Mouse (Mus musculus) lung, embryonic 14.5 days (tissue): Measurements from ENCODE around the gene Ube2s. TPM values are rescaled to one million over a fixed set of nuclear protein-coding genes. Genes with fewer than 3 reads are reported as not detected.

ENCODE experiments used
- ATAC-seq: fragments of 200-750 bp; cut with Nextera tagmentation; 2 replicates; pipeline ENCODE4 v1.8.0; 2017; ENCODE audit warnings: mild to moderate bottlenecking, moderate TSS enrichment, moderate library complexity; ENCODE audit not compliant: insufficient read depth
- DNase-seq: peaks from one replicate; pipeline ENCODE4 v3.0.0-alpha.2; 2015
- H3K27ac ChIP-seq: fragments of 300-500 bp; sonication (generic); 2 replicates; pipeline ENCODE4 v1.5.1; 2014; ENCODE audit warnings: low read depth, mild to moderate bottlenecking, moderate library complexity
- H3K27me3 ChIP-seq: fragments of 300-500 bp; sonication (generic); 2 replicates; pipeline ENCODE4 v1.6.1; 2014; ENCODE audit warnings: low read length, control low read depth; ENCODE audit not compliant: insufficient read depth
- H3K36me3 ChIP-seq: fragments of 300-500 bp; sonication (generic); 2 replicates; pipeline ENCODE4 v1.6.1; 2014; ENCODE audit warnings: control low read depth; ENCODE audit not compliant: insufficient read depth
- H3K4me1 ChIP-seq: fragments of 300-500 bp; sonication (generic); 2 replicates; pipeline ENCODE4 v1.6.1; 2014; ENCODE audit warnings: antibody characterized with exemption, control low read depth; ENCODE audit not compliant: insufficient read depth
- H3K4me2 ChIP-seq: fragments of 300-500 bp; sonication (generic); 2 replicates; pipeline ENCODE4 v1.6.1; 2014; ENCODE audit warnings: mild to moderate bottlenecking
- H3K4me3 ChIP-seq: fragments of 300-500 bp; sonication (generic); 2 replicates; pipeline ENCODE4 v1.5.1; 2014; ENCODE audit warnings: low read depth, low read length
- H3K9ac ChIP-seq: fragments of 300-500 bp; sonication (generic); 2 replicates; pipeline ENCODE4 v1.6.1; 2014
- H3K9me3 ChIP-seq: fragments of 300-500 bp; sonication (generic); 2 replicates; pipeline ENCODE4 v1.6.1; 2016; ENCODE audit warnings: low read depth, low read length, control low read depth
- CTCF ChIP-seq: IDR thresholded peaks from 2 replicates; pipeline ENCODE4 v1.5.1; 2016; ENCODE audit warnings: antibody characterized with exemption, low read depth
- WGBS: fragments of 180-500 bp; shearing (Covaris S2); extraction: QIAGEN DNeasy Blood & Tissue Kit; methylation state at CpG from one replicate; pipeline ENCODE4 v1.1.7; 2014; 5-methylcytosine and 5-hydroxymethylcytosine counted together
- polyA plus RNA-seq: library from polyadenylated mRNA; unstranded; fragments of >200 nt; fragmentation: Nextera tagmentation; extraction: Ambion mirVana; gene quantifications from 2 replicates; pipeline ENCODE4 v1.2.1, GENCODE M21; 2014

Ube2s gene
- polyA plus RNA-seq, 1 experiment from 2014 or later = 470 TPM

- Histone ChIP-seq H3K9ac (no peak overlapping the region), H3K9me3 (no peaks in the 10 kb centered on the region), H3K4me1 (no peaks in the 10 kb centered on the region), H3K36me3 (no peaks in the 10 kb centered on the region), H3K4me3 (no peak overlapping the region), H3K4me2 (no peak overlapping the region), H3K27ac (no peak overlapping the region), H3K27me3 (peaks cover 42% of the 10 kb centered on the region)
- DNase-seq (no peak), ATAC-seq (no peak)
- no peak for TF ChIP-seq CTCF
- WGBS = 51% methylated on average over 5 of the region's 5 CpGs
Observed at GRCm38 (mm10) chr7:4842077-4842476, 29.7 kb upstream of the Ube2s start.

DNA sequence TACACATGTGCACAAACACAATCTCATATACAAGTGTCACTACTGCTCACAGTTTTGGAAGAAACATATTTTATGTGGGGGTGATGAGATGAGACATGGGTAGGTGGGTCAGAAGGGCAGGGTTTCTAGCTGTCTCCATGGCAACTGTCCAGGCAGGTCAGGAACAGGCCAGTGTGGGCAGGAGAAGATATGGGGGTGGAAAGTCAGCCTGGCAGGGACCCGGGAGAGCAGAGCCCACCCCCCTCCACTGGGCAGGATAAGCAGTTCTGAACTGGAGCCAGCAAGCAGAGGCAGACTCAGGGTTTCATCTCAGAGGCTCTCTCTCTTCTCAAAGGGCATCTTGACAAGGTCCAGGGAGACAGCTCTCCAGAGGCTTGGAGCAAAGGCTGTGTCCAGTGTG is 25.2 kb upstream of the Ube2s start:
- Histone ChIP-seq H3K36me3 (no peaks in the 10 kb centered on the region), H3K9me3 (no peaks in the 10 kb centered on the region), H3K4me2 (no peak overlapping the region), H3K27ac (no peak overlapping the region), H3K4me3 (no peak overlapping the region), H3K9ac (no peak overlapping the region), H3K27me3 (peaks cover 32% of the 10 kb centered on the region), H3K4me1 (no peaks in the 10 kb centered on the region)
- DNase-seq = no peak
- TF ChIP-seq CTCF = no peak
- 0% methylated on average over 1 of the region's 1 CpGs for WGBS
- no peak for ATAC-seq

- H3K4me2 ChIP-seq = peak overlapping the region; percentile 72
- peak; percentile 60 for TF ChIP-seq CTCF
- peak overlapping the region; percentile 52 for H3K9ac ChIP-seq
- WGBS = under 1% methylated on average over 51 of the region's 51 CpGs
- peak overlapping the region; percentile 48 for H3K4me3 ChIP-seq
- no peaks in the 10 kb centered on the region for H3K9me3 ChIP-seq
- peaks cover 20% of the 10 kb centered on the region for H3K27me3 ChIP-seq
- no peaks in the 10 kb centered on the region for H3K36me3 ChIP-seq
- H3K27ac ChIP-seq = peak overlapping the region; percentile 71
- DNase-seq (peak; percentile 72), ATAC-seq (peak; percentile 85)
- no peaks in the 10 kb centered on the region for H3K4me1 ChIP-seq
Observed at GRCm38 (mm10) chr7:4836351-4836792, 24.0 kb upstream of the Ube2s start.

GRCm38 (mm10) chr7:4835631-4836327 is 23.4 kb upstream of the Ube2s start:
- H3K27me3 ChIP-seq = peaks cover 19% of the 10 kb centered on the region
- peak overlapping the region; percentile 71; the same call in 1 of the 2 replicates for H3K27ac ChIP-seq
- DNase-seq = peak; percentile 24
- peak overlapping the region; percentile 48 for H3K4me3 ChIP-seq
- no peaks in the 10 kb centered on the region for H3K9me3 ChIP-seq
- ATAC-seq = no peak; the same call in 1 of the 2 replicates
- no peak for TF ChIP-seq CTCF
- H3K4me1 ChIP-seq = no peaks in the 10 kb centered on the region
- WGBS = 4% methylated on average over 34 of the region's 34 CpGs
- peak overlapping the region; percentile 72 for H3K4me2 ChIP-seq
- H3K9ac ChIP-seq = peak overlapping the region; percentile 52; the same call in 1 of the 2 replicates
- H3K36me3 ChIP-seq = no peaks in the 10 kb centered on the region

DNA sequence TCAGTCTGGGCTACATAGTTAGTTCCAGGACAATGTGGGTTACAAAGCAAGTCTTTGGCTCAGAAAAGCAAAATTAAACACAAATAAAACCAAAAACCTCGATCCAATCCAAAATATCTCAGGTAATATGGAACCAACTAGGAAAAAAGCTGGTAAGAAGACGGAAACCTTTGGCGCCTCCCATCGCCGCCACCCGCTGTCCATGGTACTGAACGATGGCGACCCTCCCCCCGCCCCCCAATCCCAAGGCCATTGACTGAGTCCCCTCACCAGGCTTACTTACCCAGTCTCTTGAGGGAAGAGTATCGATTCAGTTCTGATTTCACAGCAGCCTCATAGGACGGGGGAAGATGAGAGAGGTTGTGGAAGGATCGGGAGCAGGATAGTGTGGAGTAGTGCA is 18.1 kb upstream of the Ube2s start:
- H3K36me3 ChIP-seq = no peaks in the 10 kb centered on the region
- H3K27me3 ChIP-seq = peaks cover 9% of the 10 kb centered on the region
- H3K4me3 ChIP-seq = no peak overlapping the region
- no peak overlapping the region for H3K4me2 ChIP-seq
- H3K9me3 ChIP-seq = no peaks in the 10 kb centered on the region
- no peak for TF ChIP-seq CTCF
- DNase-seq (peak; percentile 33), ATAC-seq (no peak)
- H3K9ac ChIP-seq = no peak overlapping the region
- H3K4me1 ChIP-seq = no peaks in the 10 kb centered on the region
- H3K27ac ChIP-seq = no peak overlapping the region
- WGBS = 10% methylated on average over 12 of the region's 12 CpGs

- ATAC-seq = no peak
- WGBS = 38% methylated on average over 4 of the region's 4 CpGs
- no peak overlapping the region for H3K27ac ChIP-seq
Observed at GRCm38 (mm10) chr7:4825365-4825764, 13.0 kb upstream of the Ube2s start.

GRCm38 (mm10) chr7:4822162-4822907 is 9.9 kb upstream of the Ube2s start:
- ATAC-seq (peak; percentile 38; the same call in 1 of the 2 replicates), DNase-seq (no peak)
- Histone ChIP-seq H3K27me3 (no peaks in the 10 kb centered on the region), H3K9ac (no peak overlapping the region), H3K27ac (peak overlapping the region; percentile 67), H3K4me2 (no peak overlapping the region), H3K4me3 (no peak overlapping the region), H3K4me1 (no peaks in the 10 kb centered on the region), H3K36me3 (no peaks in the 10 kb centered on the region), H3K9me3 (no peaks in the 10 kb centered on the region)
- no peak for TF ChIP-seq CTCF
- WGBS = 38% methylated on average over 6 of the region's 6 CpGs

More at GRCm38 (mm10) chr7:4825365-4825764, 13.0 kb upstream of the Ube2s start:
- Histone ChIP-seq H3K9ac (no peak overlapping the region), H3K9me3 (no peaks in the 10 kb centered on the region), H3K27me3 (0 out of 2 replicates have a peak, but pooled peaks cover 4% of the 10 kb centered on the region), H3K36me3 (no peaks in the 10 kb centered on the region), H3K4me1 (no peaks in the 10 kb centered on the region), H3K4me3 (no peak overlapping the region), H3K4me2 (no peak overlapping the region)
- no peak for DNase-seq
- no peak for TF ChIP-seq CTCF
